In the genomic region with DNA sequence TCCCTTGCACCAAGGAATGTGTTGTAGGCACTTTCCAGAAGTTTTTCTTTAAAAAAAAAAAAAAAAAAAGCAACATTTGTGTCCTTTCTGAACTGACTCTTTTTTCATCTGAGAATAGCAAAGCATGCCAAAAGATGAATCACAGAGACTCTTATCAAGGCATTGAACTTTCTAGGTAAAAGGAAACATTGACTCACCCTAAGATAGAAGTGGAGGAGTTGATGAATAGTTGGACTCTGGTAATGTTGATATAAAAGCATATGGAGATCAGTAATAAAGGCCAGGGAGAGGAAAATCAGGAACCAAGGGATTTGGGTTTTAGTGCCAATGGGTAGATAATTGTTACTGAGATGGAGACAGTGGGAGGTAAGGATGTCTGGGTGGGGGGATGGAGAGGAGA, we compare ENCODE assay signal across 30 mouse cellular contexts. TPM values are rescaled to one million over a fixed set of nuclear protein-coding genes. Genes with fewer than 3 reads are reported as not detected.
DNase-seq lines count a peak whose midpoint lies in the region; ATAC-seq and TF ChIP-seq lines count a peak whose summit lies in the region.
"Had no signal": no experiment of that assay in that cellular context is flagged by ENCODE, and none has a peak within 500 bp of the region (broad histone marks: within the 10 kb centered on the region; RNA-seq: fewer than 3 reads in every experiment).

No protein-coding gene starts in this region.

- no peaks in the 10 kb centered on the region for H3K27me3 ChIP-seq in spleen, adult 2 months (ENCODE audit: control insufficient read depth, insufficient read depth, low read length)
- H3K27me3 ChIP-seq in stomach, postnatal 0 days (ENCODE audit: control insufficient read depth, insufficient read depth, low read length) = no peaks in the 10 kb centered on the region
- H3K27me3 ChIP-seq: embryonic facial prominence, embryonic 12.5 days; embryonic facial prominence, embryonic 15.5 days; heart, embryonic 12.5 days; heart, embryonic 15.5 days; hindbrain, embryonic 13.5 days; intestine, embryonic 15.5 days had no signal

- no peak overlapping the region for H3K4me2 ChIP-seq in stomach, postnatal 0 days (replicated peaks; ENCODE audit: low read depth)
- H3K4me2 ChIP-seq: embryonic facial prominence, embryonic 12.5 days; embryonic facial prominence, embryonic 15.5 days; heart, embryonic 12.5 days; heart, embryonic 15.5 days; hindbrain, embryonic 13.5 days; intestine, embryonic 15.5 days had no signal

- H3K9ac ChIP-seq in stomach, postnatal 0 days (ENCODE audit: low read length) = no peak overlapping the region
- H3K9ac ChIP-seq: embryonic facial prominence, embryonic 12.5 days; embryonic facial prominence, embryonic 15.5 days; forebrain, postnatal 0 days; heart, embryonic 12.5 days; heart, embryonic 15.5 days; hindbrain, embryonic 13.5 days; intestine, embryonic 15.5 days had no signal

- H3K27ac ChIP-seq in spleen, adult 2 months (ENCODE audit: insufficient read depth, low read length) = peak overlapping the region; percentile 38; the same call in 1 of the 2 replicates
- no peak overlapping the region for H3K27ac ChIP-seq in stomach, postnatal 0 days (replicated peaks)
- no peak overlapping the region for H3K27ac ChIP-seq in layer of hippocampus, adult 2 months
- H3K27ac ChIP-seq: embryonic facial prominence, embryonic 12.5 days; embryonic facial prominence, embryonic 15.5 days; gastrocnemius, adult 2 months; heart, embryonic 15.5 days; hindbrain, embryonic 10.5 days; hindbrain, embryonic 13.5 days; intestine, embryonic 15.5 days had no signal

- ATAC-seq in stomach, postnatal 0 days (ENCODE audit: low FRiP score, low TSS enrichment) = peak; percentile 64; the same call in 1 of the 2 replicates
- ATAC-seq: forebrain, embryonic 14.5 days; forebrain, postnatal 0 days; hindbrain, embryonic 16.5 days; intestine, embryonic 15.5 days; Patski had no signal

- TF ChIP-seq EP300 in stomach, postnatal 0 days (optimal IDR thresholded peaks at IDR 0.05) = no peak

- H3K36me3 ChIP-seq in spleen, adult 2 months (ENCODE audit: control insufficient read depth, insufficient read depth, low read length) = no peaks in the 10 kb centered on the region
- H3K36me3 ChIP-seq in stomach, postnatal 0 days (ENCODE audit: control insufficient read depth, insufficient read depth, low read length) = no peaks in the 10 kb centered on the region
- H3K36me3 ChIP-seq: embryonic facial prominence, embryonic 12.5 days; embryonic facial prominence, embryonic 15.5 days; heart, embryonic 12.5 days; heart, embryonic 15.5 days; hindbrain, embryonic 10.5 days; hindbrain, embryonic 13.5 days; intestine, embryonic 15.5 days had no signal

- H3K4me3 ChIP-seq in spleen, adult 2 months (ENCODE audit: extremely low read depth, insufficient read depth, insufficient read length) = no peak overlapping the region
- H3K4me3 ChIP-seq in stomach, postnatal 0 days (ENCODE audit: low read depth, low read length) = no peak overlapping the region
- H3K4me3 ChIP-seq in layer of hippocampus, adult 2 months = no peak overlapping the region
- H3K4me3 ChIP-seq: embryonic facial prominence, embryonic 12.5 days; embryonic facial prominence, embryonic 15.5 days; gastrocnemius, adult 2 months; heart, embryonic 12.5 days; heart, embryonic 15.5 days; hindbrain, embryonic 10.5 days; hindbrain, embryonic 13.5 days; intestine, embryonic 15.5 days had no signal

- no peak for TF ChIP-seq CTCF in spleen, adult 2 months (IDR thresholded peaks at IDR 0.05; ENCODE audit: extremely low read depth, insufficient read depth, insufficient read length, insufficient replicate concordance)
- TF ChIP-seq CTCF in stomach, postnatal 0 days (IDR thresholded peaks at IDR 0.05; ENCODE audit: low read depth) = no peak
- TF ChIP-seq CTCF in layer of hippocampus, adult 2 months (conservative IDR thresholded peaks at IDR 0.05) = no peak

- no peak for TF ChIP-seq POLR2A in spleen, adult 2 months (IDR thresholded peaks at IDR 0.05; ENCODE audit: low read depth, low read length)

- H3K4me1 ChIP-seq in spleen, adult 2 months (ENCODE audit: control insufficient read depth, insufficient read depth, insufficient read length) = peaks cover 7% of the 10 kb centered on the region; the same call in 1 of the 2 replicates
- no peaks in the 10 kb centered on the region for H3K4me1 ChIP-seq in stomach, postnatal 0 days (replicated peaks; ENCODE audit: control insufficient read depth, insufficient read depth)
- H3K4me1 ChIP-seq: embryonic facial prominence, embryonic 12.5 days; embryonic facial prominence, embryonic 15.5 days; heart, embryonic 12.5 days; heart, embryonic 15.5 days; intestine, embryonic 15.5 days had no signal

- H3K9me3 ChIP-seq in stomach, postnatal 0 days (ENCODE audit: control insufficient read depth, low read length) = no peaks in the 10 kb centered on the region
- H3K9me3 ChIP-seq: embryonic facial prominence, embryonic 12.5 days; embryonic facial prominence, embryonic 15.5 days; heart, embryonic 12.5 days; heart, embryonic 15.5 days; hindbrain, embryonic 10.5 days; hindbrain, embryonic 13.5 days; intestine, embryonic 15.5 days had no signal

- no peak for DNase-seq in spleen, adult 2 months (ENCODE audit: low read depth in 1 of 2, low spot score in 2 of 2)
- no peak for DNase-seq in spleen, postnatal 36 days (ENCODE audit: low spot score in 2 of 2)
- DNase-seq in Muller cell, postnatal 12 days (ENCODE audit: inconsistent ontology term) = peak; percentile 39
- no peak for DNase-seq in stomach, postnatal 0 days (ENCODE audit: low spot score)
- DNase-seq in retina, postnatal 1 day = no peak
- DNase-seq in layer of hippocampus, adult 2 months (ENCODE audit: low spot score in 2 of 2) = no peak
- DNase-seq: adrenal gland, postnatal 10 days; adrenal gland, postnatal 36 days; cerebellum, adult 11 months; cerebellum, adult 2 months; cerebellum, adult 9-11 months; cerebellum, postnatal 25 days; forebrain, postnatal 0 days; gastrocnemius, adult 2 months; gastrocnemius, postnatal 14 days; heart, adult 18-20 months; heart, postnatal 10 days; heart, postnatal 36 days had no signal

RNA-seq across cellular contexts. Expression of a gene that starts 56.8 kb away (rescaled TPM):
- polyA plus RNA-seq in spleen, adult 2 months (2012; rRNA removed) = not detected in 2 replicates
- 0.11 TPM in 1 of 2 replicates, not detected in the other for polyA plus RNA-seq in stomach, postnatal 0 days (2015; fragmentation: Nextera tagmentation; extraction: Ambion mirVana)
- 1 to 10 TPM; 2.9 to 3.1 TPM for total RNA-seq in layer of hippocampus, adult 2 months (2021)
- total RNA-seq: common myeloid progenitor, adult 5-6 weeks; gastrocnemius, adult 2 months; gastrocnemius, postnatal 14 days; gastrocnemius, postnatal 4 days; heart, adult 18-20 months; heart, postnatal 10 days; heart, postnatal 36 days had no signal
- polyA plus RNA-seq: intestine, embryonic 15.5 days; Patski had no signal
